Mouse (Mus musculus): Measurements from ENCODE around the gene Kcnk3. TPM values are rescaled to one million over a fixed set of nuclear protein-coding genes. Genes with fewer than 3 reads are reported as not detected.

The Kcnk3 gene
- not detected for total RNA-seq (2023)

DNA sequence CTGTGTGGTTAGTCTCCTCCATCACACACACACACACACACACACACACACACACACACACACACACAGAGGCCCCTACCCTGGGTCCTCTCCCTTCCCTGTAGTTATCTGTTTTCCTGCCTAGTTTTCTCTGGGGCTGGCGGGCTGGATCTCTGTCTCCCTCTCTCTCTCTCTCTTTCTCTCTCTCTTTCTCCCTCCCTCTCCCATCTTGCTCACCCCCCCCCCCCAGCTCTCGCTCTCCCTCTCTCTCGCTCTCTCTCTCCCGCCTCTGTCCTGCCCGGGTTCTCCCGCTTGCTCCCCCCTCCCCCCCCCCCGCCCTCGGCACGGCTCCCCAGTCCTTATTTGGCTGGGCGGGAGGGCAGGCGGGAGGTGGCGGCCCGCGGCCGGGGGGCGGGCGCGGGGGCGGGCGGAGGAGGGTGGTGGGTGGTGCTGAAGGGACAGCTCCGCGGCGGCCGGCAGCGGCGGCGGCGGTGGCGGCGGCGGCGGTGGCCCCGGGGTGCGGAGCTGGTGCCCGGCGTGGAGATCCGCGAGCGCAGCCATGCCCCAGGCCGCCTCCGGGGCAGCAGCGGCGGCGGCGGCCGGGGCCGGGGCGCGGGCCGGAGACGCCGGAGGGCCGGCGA is at the start of gene Kcnk3:
Gene Kcnk3 (plus strand): TSS at position 490 of the 620 bp plus-strand sequence.

DNA sequence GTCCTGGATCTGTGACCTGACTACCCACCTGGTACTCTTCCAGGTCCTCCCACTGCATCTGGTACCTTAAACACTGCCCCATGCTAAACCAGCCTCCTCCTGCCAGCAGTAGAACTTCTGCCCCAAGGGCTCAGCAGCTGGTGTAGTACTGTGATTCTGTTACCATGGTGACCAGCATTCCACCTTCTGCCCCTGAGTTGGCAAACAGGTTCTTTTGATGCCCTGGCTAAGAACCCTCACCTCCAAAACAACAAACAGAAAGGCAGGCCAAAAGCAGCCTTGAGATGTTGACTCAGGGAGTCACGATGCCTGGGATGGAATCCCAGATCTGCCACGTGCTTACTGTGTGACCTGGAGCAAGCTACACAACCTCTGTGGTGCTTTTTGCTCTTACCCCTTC is 42.3 kb upstream of the Kcnk3 start, which contains the start of gene Cib4:
Gene Cib4 (minus strand): TSS at position 139 of the 400 bp plus-strand sequence.

DNA sequence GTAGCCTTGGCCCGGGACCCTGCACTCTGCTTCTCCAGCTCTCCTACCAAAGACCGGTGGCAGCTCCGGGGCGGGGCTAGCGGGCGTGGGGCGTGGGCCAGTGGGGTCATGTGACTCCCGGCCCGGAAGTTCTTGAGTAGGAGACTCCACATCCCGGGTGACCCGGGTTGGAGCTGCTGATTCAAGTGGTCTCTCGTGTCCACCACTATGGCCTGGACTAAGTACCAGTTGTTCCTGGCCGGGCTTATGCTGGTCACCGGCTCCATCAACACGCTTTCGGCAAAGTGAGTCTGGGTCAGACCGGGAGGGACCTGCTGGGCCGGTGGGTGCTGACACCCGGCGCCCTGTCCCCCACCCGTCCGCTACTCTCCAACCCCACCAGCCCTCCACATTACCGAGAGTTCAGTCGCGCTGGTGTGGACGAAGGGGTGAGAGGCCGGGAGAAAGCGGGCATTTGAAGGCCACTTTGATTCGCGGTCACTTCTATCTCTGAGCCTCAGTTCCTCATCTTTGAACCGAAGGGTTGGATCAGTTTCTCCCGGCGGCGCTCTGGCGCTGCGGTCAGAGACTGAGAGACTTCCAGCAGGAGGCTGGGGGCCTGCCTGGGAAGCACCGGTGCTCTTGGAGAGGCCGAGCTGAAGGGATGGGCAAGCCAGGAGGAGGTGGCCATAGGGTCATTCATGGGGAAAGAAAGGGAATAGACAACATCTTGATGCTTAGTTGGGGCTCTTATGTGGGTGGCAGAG is 60.0 kb downstream of the Kcnk3 start, which contains the start of gene Slc35f6:
Gene Slc35f6 (plus strand): TSS at position 119 of the 746 bp plus-strand sequence.

DNA sequence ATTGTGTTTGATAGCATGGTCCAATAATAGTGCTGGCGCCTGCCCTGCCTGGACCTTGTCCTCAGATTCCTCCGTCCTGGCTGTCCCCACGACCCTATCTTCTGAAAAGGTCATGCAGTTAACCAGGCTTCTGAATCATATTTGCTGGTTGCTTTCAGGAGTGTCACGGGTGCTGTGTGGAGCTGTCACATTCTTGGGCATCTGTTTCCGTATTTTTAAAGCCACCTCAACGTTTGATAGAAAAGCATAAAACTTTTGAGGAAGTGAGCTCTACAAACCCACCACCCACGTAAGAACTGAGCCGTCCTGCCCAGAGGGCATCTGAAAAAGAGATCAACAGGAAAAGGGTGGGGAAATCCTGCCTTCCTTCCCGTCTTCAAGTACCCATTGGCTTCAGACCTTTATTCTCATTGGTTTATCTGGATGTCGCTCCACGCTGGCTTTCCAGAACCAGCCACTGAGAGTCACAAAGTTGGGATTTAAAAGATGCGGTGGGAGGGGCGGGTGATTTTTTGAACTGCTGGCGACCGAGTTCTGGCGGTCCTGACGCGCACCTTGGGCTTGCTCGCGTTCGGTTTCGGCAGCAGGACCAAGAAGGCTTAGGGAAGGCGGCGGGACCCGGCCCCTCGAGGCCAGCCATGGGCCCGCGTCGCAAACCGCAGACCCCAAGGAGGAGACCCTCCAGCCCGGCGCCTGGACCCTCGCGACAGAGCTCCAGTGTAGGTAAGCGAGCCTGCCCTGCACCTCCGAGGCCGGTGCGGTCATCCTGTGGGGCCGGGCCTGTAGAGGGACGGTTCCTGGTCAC is 78.6 kb downstream of the Kcnk3 start, which contains the start of gene Cenpa:
Gene Cenpa (plus strand): TSS at position 387 of the 805 bp plus-strand sequence.

Other genes with a start within 250 kb of the Kcnk3 start
- under 1 TPM; 0.36 to 0.71 TPM for gene Otof, start 126.2 kb upstream of the Kcnk3 start, total RNA-seq (2023)
- gene 1700001C02Rik, start 122.1 kb upstream of the Kcnk3 start, total RNA-seq (2023), result not detected
- not detected for gene Cib4, start 42.3 kb upstream of the Kcnk3 start, total RNA-seq (2023)
- gene Slc35f6, start 59.8 kb downstream of the Kcnk3 start, total RNA-seq (2023), result 10 to 100 TPM; 43.2 to 49.5 TPM
- gene Cenpa, start 78.6 kb downstream of the Kcnk3 start, total RNA-seq (2023), result 100 to 1,000 TPM; 127 to 133 TPM
- not detected for gene Dpysl5, start 123.4 kb downstream of the Kcnk3 start, total RNA-seq (2023)
- 1 to 10 TPM; 2.1 to 2.2 TPM for gene Mapre3, start 226.5 kb downstream of the Kcnk3 start, total RNA-seq (2023)

Measured in neutrophil, adult 59 days (primary cell).